Mouse (Mus musculus): ENCODE data around the gene Wdr66.

GRCm38 (mm10) chr5:123268477-123269474 lies 16.9 kb downstream of the Wdr66 start:
- no peak for TF ChIP-seq CTCF (IDR thresholded peaks at IDR 0.05; ENCODE audit: low read depth)
- no peak for TF ChIP-seq EP300 (IDR thresholded peaks at IDR 0.05; ENCODE audit: low read depth)
